In genomic region chr8:61479506-61480214, GRCm38 (mm10) we compare ENCODE assay signal across 9 mouse cellular contexts. TPM values are rescaled to one million over a fixed set of nuclear protein-coding genes. Genes with fewer than 3 reads are reported as not detected.
DNase-seq lines count a peak whose midpoint lies in the region; ATAC-seq lines count a peak whose summit lies in the region.
"Had no signal": no experiment of that assay in that cellular context is flagged by ENCODE, and none has a peak within 500 bp of the region (broad histone marks: within the 10 kb centered on the region; RNA-seq: fewer than 3 reads in every experiment).

No protein-coding gene starts in this region.

- ATAC-seq in liver, embryonic 13.5 days (ENCODE audit: low read depth) = no peak; the same call in 1 of the 2 replicates
- ATAC-seq in neural tube, embryonic 11.5 days (ENCODE audit: insufficient read depth, low FRiP score, low TSS enrichment) = peak; percentile 67

- peak; percentile 58 for DNase-seq in A20 (ENCODE audit: low read depth, low spot score)
- DNase-seq in WW6 (ENCODE audit: low read depth, low spot score) = peak; percentile 60
- peak; percentile 27 for DNase-seq in fibroblast of lung, adult 2 months (ENCODE audit: low read depth)
- peak; percentile 53 to 64 for DNase-seq in heart, postnatal 14 days
- peak; percentile 73 to 80 for DNase-seq in kidney, postnatal 25 days
- peak; percentile 13 for DNase-seq in liver, embryonic 13.5 days
- peak; percentile 55 for DNase-seq in neural tube, embryonic 11.5 days (ENCODE audit: low spot score)
- DNase-seq in thymus, adult 18-20 months = peak; percentile 13 to 19

- no peaks in the 10 kb centered on the region for H3K9me3 ChIP-seq in liver, embryonic 13.5 days (replicated peaks)
- no peaks in the 10 kb centered on the region for H3K9me3 ChIP-seq in neural tube, embryonic 11.5 days (ENCODE audit: control insufficient read depth, low read length)
- H3K9me3 ChIP-seq: embryonic facial prominence, embryonic 15.5 days had no signal

- H3K27ac ChIP-seq in liver, embryonic 13.5 days = no peak overlapping the region
- no peak overlapping the region for H3K27ac ChIP-seq in neural tube, embryonic 11.5 days (ENCODE audit: low read depth, low read length)
- H3K27ac ChIP-seq: embryonic facial prominence, embryonic 15.5 days had no signal

- 48% methylated on average over 11 of the region's 11 CpGs for WGBS in liver, embryonic 13.5 days (ENCODE audit: insufficient replicate concordance)
- 54% methylated on average over 11 of the region's 11 CpGs for WGBS in neural tube, embryonic 11.5 days

- H3K4me3 ChIP-seq in liver, embryonic 13.5 days (replicated peaks) = no peak overlapping the region
- H3K4me3 ChIP-seq in neural tube, embryonic 11.5 days (ENCODE audit: low read depth, low read length) = no peak overlapping the region
- H3K4me3 ChIP-seq: embryonic facial prominence, embryonic 15.5 days had no signal

- H3K27me3 ChIP-seq in liver, embryonic 13.5 days = no peaks in the 10 kb centered on the region
- no peaks in the 10 kb centered on the region for H3K27me3 ChIP-seq in neural tube, embryonic 11.5 days (ENCODE audit: control insufficient read depth, insufficient read depth, low read length)
- H3K27me3 ChIP-seq: embryonic facial prominence, embryonic 15.5 days had no signal

- H3K36me3 ChIP-seq in liver, embryonic 13.5 days = no peaks in the 10 kb centered on the region
- H3K36me3 ChIP-seq in neural tube, embryonic 11.5 days (ENCODE audit: control insufficient read depth, insufficient read depth, low read length) = no peaks in the 10 kb centered on the region
- H3K36me3 ChIP-seq: embryonic facial prominence, embryonic 15.5 days had no signal

- no peaks in the 10 kb centered on the region for H3K4me1 ChIP-seq in liver, embryonic 13.5 days (replicated peaks)
- H3K4me1 ChIP-seq in neural tube, embryonic 11.5 days (ENCODE audit: control insufficient read depth, insufficient read depth, low read length) = no peaks in the 10 kb centered on the region
- H3K4me1 ChIP-seq: embryonic facial prominence, embryonic 15.5 days had no signal

- no peak overlapping the region for H3K4me2 ChIP-seq in liver, embryonic 13.5 days
- no peak overlapping the region for H3K4me2 ChIP-seq in neural tube, embryonic 11.5 days (ENCODE audit: low read depth)
- H3K4me2 ChIP-seq: embryonic facial prominence, embryonic 15.5 days had no signal

- intact Hi-C loops in heart, postnatal 14 days (cut with DNase I) = loop anchor here (2.0 to 10.0 kb wide), 2 partner anchors 255 to 405 kb away; no protein-coding TSS in a partner anchor

- no peak overlapping the region for H3K9ac ChIP-seq in liver, embryonic 13.5 days
- H3K9ac ChIP-seq in neural tube, embryonic 11.5 days (ENCODE audit: low read length) = no peak overlapping the region
- H3K9ac ChIP-seq: embryonic facial prominence, embryonic 15.5 days had no signal

RNA-seq across cellular contexts. Expression of gene Cbr4, which starts 7.9 kb away (rescaled TPM):
- total RNA-seq in heart, postnatal 14 days (2021) = 10 to 100 TPM; 66.2 to 70.4 TPM
- 21.6 and 21.9 TPM in 2 replicates for polyA plus RNA-seq in liver, embryonic 13.5 days (2015; fragmentation: Nextera tagmentation; extraction: Ambion mirVana)
- 25.2 and 26.5 TPM in 2 replicates for polyA plus RNA-seq in neural tube, embryonic 11.5 days (2014; fragmentation: Nextera tagmentation; extraction: Ambion mirVana)

Comparison
In these comparisons a context has a peak if more than half of its experiments do, and no peak if none do; other contexts are left out.
1. DNase-seq: peak in every context shown above with its lines; median percentile 76 in kidney, postnatal 25 days; 60 in WW6; 58 in heart, postnatal 14 days; 58 in A20; 55 in neural tube, embryonic 11.5 days; 27 in fibroblast of lung, adult 2 months; 16 in thymus, adult 18-20 months; 13 in liver, embryonic 13.5 days.